Comparison of ENCODE assay signal across 7 mouse cellular contexts in the genomic region with DNA sequence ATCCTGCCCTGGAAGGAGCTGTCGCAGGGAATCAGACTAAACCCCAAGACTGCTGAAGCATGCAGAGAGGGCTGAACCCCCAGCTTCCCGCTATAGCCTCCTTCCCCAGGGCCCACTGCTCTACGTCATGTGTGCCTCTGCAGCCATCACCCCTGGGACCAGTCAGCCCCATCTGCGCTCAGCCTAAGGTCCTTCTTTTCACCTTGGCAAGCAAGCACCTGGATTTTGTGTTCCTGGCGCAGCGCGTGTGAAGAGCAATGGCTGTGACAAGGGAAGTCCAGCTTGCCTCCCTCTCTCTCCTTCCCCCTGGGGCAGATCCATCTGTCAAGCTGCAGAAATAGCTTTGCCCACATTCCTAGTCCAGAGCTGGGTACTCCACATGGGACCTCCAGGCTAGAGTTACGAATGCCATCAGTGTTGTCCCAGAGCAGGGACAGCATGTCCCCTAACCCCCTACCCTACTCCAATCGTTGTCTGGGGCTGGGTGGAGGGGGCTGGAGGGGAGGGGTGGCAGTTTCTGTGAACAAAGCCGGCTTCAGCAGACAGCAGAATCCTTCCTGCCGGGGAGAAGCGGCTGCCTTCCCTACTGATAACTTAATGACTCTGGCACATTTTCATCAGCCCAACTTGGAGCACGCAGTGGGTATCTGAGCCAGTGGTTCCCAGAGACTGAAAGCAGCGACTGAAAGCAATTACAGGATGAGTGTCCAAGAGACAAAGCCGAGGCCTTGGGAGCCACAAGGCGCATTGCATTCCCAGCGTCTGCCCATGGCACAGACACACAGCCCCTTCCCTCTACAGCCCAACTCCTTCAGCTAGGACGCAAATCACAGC.
A peak's percentile ranks its signal among the peaks of the same experiment; 100 is the strongest.
DNase-seq lines count a peak whose midpoint lies in the region; ATAC-seq and TF ChIP-seq lines count a peak whose summit lies in the region.

No protein-coding gene starts in this region.

- H3K27ac ChIP-seq in hindbrain, postnatal 0 days: peak overlapping the region; percentile 86
- peak overlapping the region; percentile 96 for H3K27ac ChIP-seq in neural tube, embryonic 13.5 days (replicated peaks)

- peaks cover 19% of the 10 kb centered on the region for H3K4me1 ChIP-seq in hindbrain, postnatal 0 days (ENCODE audit: insufficient read depth, low read length)
- peaks cover 31% of the 10 kb centered on the region for H3K4me1 ChIP-seq in neural tube, embryonic 13.5 days (replicated peaks)

- peak; percentile 97 for DNase-seq in cerebellum, adult 9-11 months
- peak; percentile 45 for DNase-seq in gastrocnemius, postnatal 14 days
- peak; percentile 86 for DNase-seq in hindbrain, postnatal 0 days (ENCODE audit: low spot score)
- DNase-seq in thymus, postnatal 25 days: no peak
- DNase-seq in kidney, adult 18-20 months: no peak

- no peak overlapping the region for H3K4me3 ChIP-seq in hindbrain, postnatal 0 days (ENCODE audit: low read length)
- H3K4me3 ChIP-seq in neural tube, embryonic 13.5 days: no peak overlapping the region

- H3K9ac ChIP-seq in hindbrain, postnatal 0 days (replicated peaks; ENCODE audit: low read length): peak overlapping the region; percentile 24; the same call in 1 of the 2 replicates
- peak overlapping the region; percentile 57 for H3K9ac ChIP-seq in neural tube, embryonic 13.5 days

- H3K27me3 ChIP-seq in hindbrain, postnatal 0 days (ENCODE audit: insufficient read depth, low read length): no peaks in the 10 kb centered on the region
- no peaks in the 10 kb centered on the region for H3K27me3 ChIP-seq in neural tube, embryonic 13.5 days

- peak overlapping the region; percentile 1; the same call in 1 of the 2 replicates for H3K4me2 ChIP-seq in hindbrain, postnatal 0 days (ENCODE audit: low read depth, low read length)
- H3K4me2 ChIP-seq in neural tube, embryonic 13.5 days: peak overlapping the region; percentile 32

- H3K9me3 ChIP-seq in hindbrain, postnatal 0 days (ENCODE audit: low read length): no peaks in the 10 kb centered on the region
- no peaks in the 10 kb centered on the region for H3K9me3 ChIP-seq in neural tube, embryonic 13.5 days

- 8% methylated on average over 18 of the region's 18 CpGs for WGBS in hindbrain, postnatal 0 days
- 8% methylated on average over 18 of the region's 18 CpGs for WGBS in neural tube, embryonic 13.5 days

- H3K36me3 ChIP-seq in hindbrain, postnatal 0 days (ENCODE audit: insufficient read depth, low read length): no peaks in the 10 kb centered on the region
- no peaks in the 10 kb centered on the region for H3K36me3 ChIP-seq in neural tube, embryonic 13.5 days

- TF ChIP-seq CTCF in hindbrain, postnatal 0 days (IDR thresholded peaks at IDR 0.05; ENCODE audit: low read depth): no peak

- intact Hi-C loops in gastrocnemius, postnatal 14 days (cut with DNase I; ENCODE audit: low total_unique reads): loop anchor here (10.0 kb wide), 1 partner anchor 188 kb away; no protein-coding TSS in a partner anchor

- ATAC-seq in cerebellum, adult (ENCODE audit: insufficient number of reproducible peaks, low FRiP score, low TSS enrichment): peak; percentile 81
- peak; percentile 92 for ATAC-seq in hindbrain, postnatal 0 days
- peak; percentile 83 for ATAC-seq in neural tube, embryonic 13.5 days (ENCODE audit: low read depth)

Comparison
In these comparisons a context has a peak if more than half of its experiments do, and no peak if none do; other contexts are left out.
1. DNase-seq: peak in cerebellum, adult 9-11 months (single experiment), gastrocnemius, postnatal 14 days (single experiment) and hindbrain, postnatal 0 days (single experiment); none in thymus, postnatal 25 days (single experiment) and kidney, adult 18-20 months (single experiment).
2. Peak in every context shown above with its lines, with median percentiles within 50 percentile points of each other: ATAC-seq.